In the genomic region with DNA sequence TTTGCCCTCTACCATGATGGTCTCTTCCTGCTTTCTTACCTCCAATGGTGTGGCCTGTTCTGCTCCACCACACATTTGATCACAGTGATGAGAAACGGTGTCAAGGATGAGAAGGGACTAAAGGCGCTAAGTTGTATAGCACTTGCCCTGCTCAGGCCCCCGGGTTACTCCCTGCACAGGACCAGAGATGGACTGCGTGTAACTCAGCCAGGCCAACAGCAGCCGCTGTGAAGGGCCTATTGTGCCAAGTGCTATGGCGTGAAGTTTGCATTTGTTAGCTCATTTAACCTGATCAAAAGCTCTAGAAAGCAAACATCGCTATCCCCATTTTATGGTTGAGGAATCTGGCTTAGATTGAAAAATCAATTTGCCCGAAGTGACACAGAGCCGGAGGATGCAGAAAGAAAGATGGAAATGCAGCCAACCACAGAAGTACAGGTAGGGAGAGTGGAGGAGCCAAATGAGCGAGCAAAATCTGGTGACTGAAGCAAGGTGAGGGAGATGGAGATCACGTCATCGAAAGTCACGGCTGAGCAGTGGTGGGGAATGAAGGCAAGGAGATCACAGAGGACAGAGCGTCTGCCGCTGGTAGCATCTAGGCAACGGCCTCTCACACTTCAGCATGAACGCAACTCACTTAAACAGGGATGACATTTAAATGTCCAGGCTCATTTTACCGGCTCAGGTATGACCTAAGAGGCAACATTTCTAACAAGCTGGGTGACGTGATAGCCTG, we compare ENCODE assay signal across 26 mouse cellular contexts.
DNase-seq lines count a peak whose midpoint lies in the region; ATAC-seq lines count a peak whose summit lies in the region.
"Had no signal": no experiment of that assay in that cellular context is flagged by ENCODE, and none has a peak within 500 bp of the region (broad histone marks: within the 10 kb centered on the region; RNA-seq: fewer than 3 reads in every experiment).

No protein-coding gene starts in this region.

- H3K9me3 ChIP-seq in hindbrain, embryonic 15.5 days = no peaks in the 10 kb centered on the region
- H3K9me3 ChIP-seq in hindbrain, embryonic 10.5 days = no peaks in the 10 kb centered on the region
- no peaks in the 10 kb centered on the region for H3K9me3 ChIP-seq in hindbrain, embryonic 16.5 days (ENCODE audit: control insufficient read depth, low read length)
- H3K9me3 ChIP-seq in neural tube, embryonic 14.5 days (ENCODE audit: control insufficient read depth, low read length) = no peaks in the 10 kb centered on the region
- H3K9me3 ChIP-seq: heart, embryonic 13.5 days; limb, embryonic 15.5 days; liver, embryonic 13.5 days had no signal

- 0 out of 2 replicates have a peak, but pooled peaks have one; percentile 38 for ATAC-seq in hindbrain, embryonic 15.5 days (ENCODE audit: low FRiP score, low read depth)
- peak; percentile 56 for ATAC-seq in hindbrain, embryonic 16.5 days
- ATAC-seq in neural tube, embryonic 14.5 days (ENCODE audit: low read depth) = peak; percentile 51; the same call in 1 of the 2 replicates
- ATAC-seq: CD4-positive, CD25-positive, alpha-beta regulatory T cell, adult 4 months; forebrain, embryonic 16.5 days; intestine, embryonic 16.5 days; lung, postnatal 0 days had no signal

- no peaks in the 10 kb centered on the region for H3K36me3 ChIP-seq in hindbrain, embryonic 15.5 days
- H3K36me3 ChIP-seq in hindbrain, embryonic 10.5 days = no peaks in the 10 kb centered on the region
- H3K36me3 ChIP-seq in hindbrain, embryonic 16.5 days (ENCODE audit: control insufficient read depth, insufficient read depth, low read length) = no peaks in the 10 kb centered on the region
- H3K36me3 ChIP-seq in neural tube, embryonic 14.5 days (ENCODE audit: control insufficient read depth, insufficient read depth, low read length) = no peaks in the 10 kb centered on the region
- H3K36me3 ChIP-seq: heart, embryonic 13.5 days; limb, embryonic 15.5 days; liver, embryonic 13.5 days had no signal

- H3K27me3 ChIP-seq in hindbrain, embryonic 15.5 days = no peaks in the 10 kb centered on the region
- no peaks in the 10 kb centered on the region for H3K27me3 ChIP-seq in hindbrain, embryonic 10.5 days (ENCODE audit: insufficient read depth, poor library complexity, severe bottlenecking)
- H3K27me3 ChIP-seq in hindbrain, embryonic 16.5 days (replicated peaks; ENCODE audit: control insufficient read depth, insufficient read depth, low read length) = no peaks in the 10 kb centered on the region
- no peaks in the 10 kb centered on the region for H3K27me3 ChIP-seq in neural tube, embryonic 14.5 days (ENCODE audit: control insufficient read depth, insufficient read depth, low read length)
- H3K27me3 ChIP-seq: heart, embryonic 13.5 days; limb, embryonic 15.5 days; liver, embryonic 13.5 days had no signal

- no peak overlapping the region for H3K9ac ChIP-seq in hindbrain, embryonic 15.5 days
- no peak overlapping the region for H3K9ac ChIP-seq in hindbrain, embryonic 16.5 days (ENCODE audit: low read depth, low read length)
- H3K9ac ChIP-seq in neural tube, embryonic 14.5 days (replicated peaks; ENCODE audit: low read depth, low read length) = no peak overlapping the region
- H3K9ac ChIP-seq: heart, embryonic 13.5 days; limb, embryonic 15.5 days; liver, embryonic 13.5 days had no signal

- no peak overlapping the region for H3K4me3 ChIP-seq in hindbrain, embryonic 15.5 days
- H3K4me3 ChIP-seq in hindbrain, embryonic 10.5 days = no peak overlapping the region
- H3K4me3 ChIP-seq in hindbrain, embryonic 16.5 days (ENCODE audit: low read length) = no peak overlapping the region
- H3K4me3 ChIP-seq in neural tube, embryonic 14.5 days (ENCODE audit: low read depth, low read length) = no peak overlapping the region
- H3K4me3 ChIP-seq: erythroblast, embryonic 14.5 days; heart, embryonic 13.5 days; limb, embryonic 15.5 days; liver, embryonic 13.5 days had no signal

- no peak overlapping the region for H3K4me2 ChIP-seq in hindbrain, embryonic 15.5 days
- no peak overlapping the region for H3K4me2 ChIP-seq in hindbrain, embryonic 16.5 days (ENCODE audit: low read length)
- H3K4me2 ChIP-seq in neural tube, embryonic 14.5 days (ENCODE audit: low read depth, low read length) = no peak overlapping the region
- H3K4me2 ChIP-seq: heart, embryonic 13.5 days; limb, embryonic 15.5 days; liver, embryonic 13.5 days had no signal

- 58% methylated on average over 19 of the region's 19 CpGs for WGBS in hindbrain, embryonic 15.5 days
- WGBS in hindbrain, embryonic 10.5 days = 74% methylated on average over 19 of the region's 19 CpGs
- WGBS in hindbrain, embryonic 16.5 days = 51% methylated on average over 19 of the region's 19 CpGs
- 53% methylated on average over 19 of the region's 19 CpGs for WGBS in neural tube, embryonic 14.5 days

- H3K27ac ChIP-seq in hindbrain, embryonic 15.5 days (replicated peaks) = no peak overlapping the region
- no peak overlapping the region for H3K27ac ChIP-seq in hindbrain, embryonic 10.5 days
- H3K27ac ChIP-seq in hindbrain, embryonic 16.5 days (ENCODE audit: low read depth, low read length) = no peak overlapping the region
- H3K27ac ChIP-seq in neural tube, embryonic 14.5 days (ENCODE audit: low read depth, low read length) = no peak overlapping the region
- H3K27ac ChIP-seq: heart, embryonic 13.5 days; limb, embryonic 15.5 days; liver, embryonic 13.5 days had no signal

- no peaks in the 10 kb centered on the region for H3K4me1 ChIP-seq in hindbrain, embryonic 15.5 days (replicated peaks)
- no peaks in the 10 kb centered on the region for H3K4me1 ChIP-seq in hindbrain, embryonic 10.5 days (replicated peaks)
- H3K4me1 ChIP-seq in hindbrain, embryonic 16.5 days (ENCODE audit: control insufficient read depth, insufficient read depth, low read depth, low read length) = no peaks in the 10 kb centered on the region
- no peaks in the 10 kb centered on the region for H3K4me1 ChIP-seq in neural tube, embryonic 14.5 days (ENCODE audit: control insufficient read depth, insufficient read depth, low read length)
- H3K4me1 ChIP-seq: heart, embryonic 13.5 days; limb, embryonic 15.5 days; liver, embryonic 13.5 days had no signal

- no peak for DNase-seq in hindbrain, embryonic 10.5 days (ENCODE audit: low spot score)
- peak; percentile 20 to 27 for DNase-seq in kidney, postnatal 4 days
- DNase-seq in kidney, adult 9 months = no peak
- DNase-seq in frontal cortex, postnatal 25 days (ENCODE audit: low spot score in 2 of 2) = no peak
- DNase-seq: adrenal gland, postnatal 14 days; cerebellum, adult 11-12 months; cerebellum, adult 9-11 months; heart, postnatal 10 days; layer of hippocampus, postnatal 36 days; left cerebral cortex, postnatal 4 days; liver, embryonic 13.5 days; lung, adult 18-20 months; lung, postnatal 4 days; midbrain, embryonic 14.5 days; right cerebral cortex, postnatal 14 days; thymus, postnatal 4 days had no signal

Comparison
In these comparisons a context has a peak if more than half of its experiments do, and no peak if none do; other contexts are left out.
1. DNase-seq: peak in kidney, postnatal 4 days (2 of 2); none in hindbrain, embryonic 10.5 days (single experiment), kidney, adult 9 months (single experiment) and frontal cortex, postnatal 25 days (0 of 2).
2. Peak in every context shown above with its lines, with median percentiles within 50 percentile points of each other: ATAC-seq.